Mouse (Mus musculus): Measurements from ENCODE around the gene Dguok. TPM values are rescaled to one million over a fixed set of nuclear protein-coding genes. Genes with fewer than 3 reads are reported as not detected.

The Dguok gene
- total RNA-seq, 4 experiments from 2014 or later: 46.1 to 62.6 (median 54.7) TPM

GRCm38 (mm10) chr6:83432966-83433365 lies 73.8 kb downstream of the Dguok start:
- DNase-seq: no peak

Other genes with a start within 250 kb of the Dguok start
- gene Mthfd2, start 181.1 kb downstream of the Dguok start, total RNA-seq (2022): 10 to 100 TPM; 14.4 to 19.3 (median 17.6) TPM
- 10 to 100 TPM; 66.9 to 77.3 (median 71.4) TPM for gene Mob1a, start 181.0 kb downstream of the Dguok start, total RNA-seq (2022)
- 100 to 1,000 TPM in 3 of 4 experiments, 10 to 100 TPM in 1; 94.1 to 174 (median 137) TPM for gene Bola3, start 157.8 kb downstream of the Dguok start, total RNA-seq (2022)
- gene Tet3, start 47.9 kb downstream of the Dguok start, total RNA-seq (2022): 10 to 100 TPM; 24.3 to 40.5 (median 35.3) TPM
- under 1 TPM in 3 of 4 experiments, not detected in 1; 0.28 to 0.52 (median 0.30) TPM for gene Actg2, start 29.3 kb upstream of the Dguok start, total RNA-seq (2022)
- gene Stambp, start 65.8 kb upstream of the Dguok start, total RNA-seq (2022): 10 to 100 TPM; 24.0 to 33.4 (median 28.3) TPM
- not detected for gene Clec4f, start 149.2 kb upstream of the Dguok start, total RNA-seq (2022)
- under 1 TPM in 2 of 4 experiments, not detected in 2; 0.20 to 0.22 TPM for gene Cd207, start 170.9 kb upstream of the Dguok start, total RNA-seq (2022)
- gene Vax2, start 204.3 kb upstream of the Dguok start, total RNA-seq (2022): not detected
- not detected for gene Atp6v1b1, start 236.0 kb upstream of the Dguok start, total RNA-seq (2022)